Mouse (Mus musculus) small intestine, adult 2 months (tissue): Measurements from ENCODE around the gene Fam161b.

ENCODE experiments used
- CTCF ChIP-seq: fragments of 200-500 bp; IDR thresholded peaks from 2 replicates; pipeline ENCODE4 v1.5.1; 2012; ENCODE audit warnings: low read depth, mild to moderate bottlenecking, control low read depth, inconsistent platforms, low read length, moderate library complexity, mixed read lengths; ENCODE audit not compliant: insufficient replicate concordance, insufficient read length; ENCODE audit errors: extremely low read depth
- POLR2A ChIP-seq: fragments of 200-500 bp; IDR thresholded peaks from 2 replicates; pipeline ENCODE4 v1.6.1; 2012; ENCODE audit warnings: low read depth, mild to moderate bottlenecking, control low read depth, inconsistent platforms, low read length, moderate library complexity

GRCm38 (mm10) chr12:84388097-84388496 is 26.5 kb upstream of the Fam161b start:
- no peak for TF ChIP-seq POLR2A
- TF ChIP-seq CTCF: no peak
